Mouse (Mus musculus) kidney, postnatal 25 days (tissue): Measurements from ENCODE around the gene Fxyd1.
A peak's percentile ranks its signal among the peaks of the same experiment; 100 is the strongest.

Source experiments
- DNase-seq, 2 experiments: peaks; one replicate each; pipeline ENCODE4 v3.0.0; 2021; ENCODE audit warnings: mixed read lengths in 2 of 2

The Fxyd1 gene

DNA sequence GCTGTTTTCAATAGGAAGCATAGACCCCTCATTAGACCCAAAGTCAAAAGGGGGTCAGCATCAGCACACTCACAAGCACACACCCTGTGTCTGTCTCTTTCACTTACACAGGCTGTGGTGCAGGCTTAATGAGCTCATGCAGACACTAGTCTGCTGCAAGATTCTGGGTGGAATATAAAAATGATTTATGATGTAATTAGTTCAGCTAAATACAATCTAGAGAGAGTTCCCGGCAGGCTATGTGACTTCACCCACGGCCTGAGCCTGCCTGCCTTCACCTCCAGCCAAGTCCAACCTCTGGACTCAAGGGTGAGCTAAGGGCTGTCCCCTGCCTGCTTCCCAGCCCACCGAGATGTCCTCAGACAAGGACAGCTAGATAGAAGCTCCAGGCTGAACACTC lies 48.1 kb downstream of the Fxyd1 start:
- peak in 1 of 2 experiments; percentile 46 for DNase-seq

DNA sequence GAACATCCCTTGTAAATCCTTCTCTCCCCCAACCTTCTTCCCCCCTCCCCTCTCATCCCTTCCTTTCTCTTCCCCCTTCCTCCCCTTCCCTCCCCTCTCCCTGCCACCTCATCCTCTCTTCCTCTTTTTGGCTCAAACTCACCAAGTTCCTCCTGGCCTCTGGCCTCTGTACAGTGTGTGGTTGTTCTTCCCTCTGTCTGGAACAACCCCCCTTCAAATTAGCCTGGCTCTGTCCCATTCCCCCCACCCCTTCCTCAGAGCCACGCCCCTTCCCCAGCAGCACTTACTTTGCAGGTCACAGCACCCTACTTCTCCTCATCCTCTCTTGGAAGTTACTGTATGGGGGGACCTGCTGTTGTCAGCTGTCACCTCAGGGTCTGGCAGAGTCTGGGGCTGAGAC lies 48.8 kb downstream of the Fxyd1 start:
- DNase-seq = no peak

DNA sequence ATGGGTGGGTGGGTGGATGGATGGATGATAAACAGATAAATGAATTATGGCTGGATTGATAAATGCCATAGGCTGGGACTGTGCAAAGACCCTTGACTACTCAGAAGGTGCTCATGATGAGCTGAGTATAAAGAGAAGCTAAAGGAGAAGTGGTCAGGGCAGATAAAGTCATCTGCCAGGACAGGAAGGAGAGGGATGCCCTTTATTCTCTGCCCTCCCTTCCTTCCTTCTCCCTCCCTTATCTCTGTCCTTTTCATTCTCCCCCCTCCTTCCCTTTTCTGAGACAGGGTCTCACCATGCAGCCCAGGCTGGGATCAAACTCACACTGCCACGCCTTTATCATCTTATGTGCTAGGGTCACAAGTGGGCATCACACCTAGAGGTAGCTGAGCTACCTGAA lies 49.2 kb downstream of the Fxyd1 start:
- no peak for DNase-seq

DNA sequence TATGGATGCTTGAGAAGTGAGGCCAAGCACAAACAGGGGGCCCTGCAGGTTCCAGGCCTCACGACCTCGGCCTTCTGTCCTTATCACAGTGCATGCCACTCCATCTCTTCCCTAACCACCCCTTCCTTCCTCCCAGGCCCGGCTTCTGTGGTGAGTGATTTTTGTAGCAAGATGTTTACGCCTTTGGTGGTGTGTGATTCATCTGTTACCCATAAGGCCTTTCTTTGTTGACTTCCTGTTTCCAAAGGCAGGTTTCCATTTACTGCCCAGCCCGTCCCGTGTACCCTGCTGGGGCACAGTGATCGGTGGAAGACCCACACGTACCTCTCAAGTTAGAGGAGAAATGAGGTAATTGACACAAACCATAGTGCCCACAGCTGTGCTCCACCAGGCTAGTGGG lies 54.3 kb downstream of the Fxyd1 start:
- peak; percentile 13 to 55 for DNase-seq
